Comparison of ENCODE assay signal across 12 mouse cellular contexts in genomic region chr6:140962563-140962962, GRCm38 (mm10).
DNase-seq lines count a peak whose midpoint lies in the region; ATAC-seq lines count a peak whose summit lies in the region.
"Had no signal": no experiment of that assay in that cellular context is flagged by ENCODE, and none has a peak within 500 bp of the region (broad histone marks: within the 10 kb centered on the region; RNA-seq: fewer than 3 reads in every experiment).

No protein-coding gene starts in this region.

- H3K27me3 ChIP-seq in kidney, embryonic 16.5 days (ENCODE audit: insufficient read depth, low read length) = no peaks in the 10 kb centered on the region
- H3K27me3 ChIP-seq in hindbrain, embryonic 14.5 days (ENCODE audit: control insufficient read depth, insufficient read depth, low read length) = no peaks in the 10 kb centered on the region
- no peaks in the 10 kb centered on the region for H3K27me3 ChIP-seq in neural tube, embryonic 14.5 days (ENCODE audit: control insufficient read depth, insufficient read depth, low read length)
- H3K27me3 ChIP-seq: liver, embryonic 15.5 days had no signal

- H3K4me2 ChIP-seq in kidney, embryonic 16.5 days (replicated peaks; ENCODE audit: low read depth, low read length) = no peak overlapping the region
- peak overlapping the region; percentile 33 for H3K4me2 ChIP-seq in hindbrain, embryonic 14.5 days (replicated peaks)
- no peak overlapping the region for H3K4me2 ChIP-seq in neural tube, embryonic 14.5 days (ENCODE audit: low read depth, low read length)
- H3K4me2 ChIP-seq: liver, embryonic 15.5 days had no signal

- no peak overlapping the region for H3K9ac ChIP-seq in kidney, embryonic 16.5 days (replicated peaks; ENCODE audit: low read length)
- H3K9ac ChIP-seq in hindbrain, embryonic 14.5 days = no peak overlapping the region
- H3K9ac ChIP-seq in neural tube, embryonic 14.5 days (replicated peaks; ENCODE audit: low read depth, low read length) = no peak overlapping the region
- H3K9ac ChIP-seq: liver, embryonic 15.5 days had no signal

- no peaks in the 10 kb centered on the region for H3K36me3 ChIP-seq in kidney, embryonic 16.5 days (ENCODE audit: insufficient read depth, low read length)
- no peaks in the 10 kb centered on the region for H3K36me3 ChIP-seq in hindbrain, embryonic 14.5 days (replicated peaks; ENCODE audit: control insufficient read depth, insufficient read depth)
- no peaks in the 10 kb centered on the region for H3K36me3 ChIP-seq in neural tube, embryonic 14.5 days (ENCODE audit: control insufficient read depth, insufficient read depth, low read length)
- H3K36me3 ChIP-seq: liver, embryonic 15.5 days had no signal

- DNase-seq in kidney, postnatal 14 days = peak; percentile 6
- DNase-seq in embryo, embryonic 10.5 days (ENCODE audit: low spot score) = peak; percentile 64
- peak; percentile 42 for DNase-seq in hindbrain, embryonic 14.5 days (ENCODE audit: low spot score)
- DNase-seq in frontal cortex, adult 2 months (ENCODE audit: extremely low spot score in 1 of 2, low spot score in 1 of 2) = no peak
- DNase-seq: heart, adult 11 months had no signal

- H3K4me3 ChIP-seq in kidney, embryonic 16.5 days (ENCODE audit: low read length) = no peak overlapping the region
- H3K4me3 ChIP-seq in hindbrain, embryonic 14.5 days (replicated peaks; ENCODE audit: low read length) = no peak overlapping the region
- H3K4me3 ChIP-seq in neural tube, embryonic 14.5 days (ENCODE audit: low read depth, low read length) = no peak overlapping the region
- H3K4me3 ChIP-seq: liver, embryonic 15.5 days had no signal

- H3K4me1 ChIP-seq in kidney, embryonic 16.5 days (ENCODE audit: insufficient read depth, low read length) = no peaks in the 10 kb centered on the region
- peaks cover 19% of the 10 kb centered on the region; the same call in 1 of the 2 replicates for H3K4me1 ChIP-seq in hindbrain, embryonic 14.5 days (replicated peaks; ENCODE audit: control insufficient read depth, insufficient read depth, low read length)
- H3K4me1 ChIP-seq in neural tube, embryonic 14.5 days (ENCODE audit: control insufficient read depth, insufficient read depth, low read length) = no peaks in the 10 kb centered on the region
- H3K4me1 ChIP-seq: liver, embryonic 15.5 days had no signal

- 56% methylated on average over 4 of the region's 4 CpGs for WGBS in kidney, embryonic 16.5 days
- WGBS in hindbrain, embryonic 14.5 days = 9% methylated on average over 4 of the region's 4 CpGs
- 18% methylated on average over 4 of the region's 4 CpGs for WGBS in neural tube, embryonic 14.5 days

- no peak overlapping the region for H3K27ac ChIP-seq in kidney, embryonic 16.5 days (ENCODE audit: low read length)
- H3K27ac ChIP-seq in hindbrain, embryonic 14.5 days = no peak overlapping the region
- no peak overlapping the region for H3K27ac ChIP-seq in neural tube, embryonic 14.5 days (ENCODE audit: low read depth, low read length)
- H3K27ac ChIP-seq: liver, embryonic 15.5 days; stomach, postnatal 0 days had no signal

- no peak for ATAC-seq in kidney, embryonic 16.5 days (ENCODE audit: low FRiP score, low TSS enrichment)
- ATAC-seq in hindbrain, embryonic 14.5 days (ENCODE audit: low FRiP score) = peak; percentile 72; the same call in 1 of the 2 replicates
- 0 out of 2 replicates have a peak, but pooled peaks have one; percentile 23 for ATAC-seq in neural tube, embryonic 14.5 days (ENCODE audit: low read depth)
- no peak for ATAC-seq in megakaryocyte-erythroid progenitor cell, adult 5-6 weeks (replicated peaks; ENCODE audit: low FRiP score, low TSS enrichment, poor library complexity, severe bottlenecking)
- no peak for ATAC-seq in megakaryocyte progenitor cell, adult 5-6 weeks (replicated peaks; ENCODE audit: poor library complexity)
- ATAC-seq: intestine, embryonic 16.5 days had no signal

- no peaks in the 10 kb centered on the region for H3K9me3 ChIP-seq in kidney, embryonic 16.5 days (ENCODE audit: low read length)
- no peaks in the 10 kb centered on the region for H3K9me3 ChIP-seq in hindbrain, embryonic 14.5 days (ENCODE audit: control insufficient read depth, low read length)
- no peaks in the 10 kb centered on the region for H3K9me3 ChIP-seq in neural tube, embryonic 14.5 days (ENCODE audit: control insufficient read depth, low read length)
- H3K9me3 ChIP-seq: liver, embryonic 15.5 days had no signal

Comparison
In these comparisons a context has a peak if more than half of its experiments do, and no peak if none do; other contexts are left out.
1. DNase-seq: peak in kidney, postnatal 14 days (single experiment), embryo, embryonic 10.5 days (single experiment) and hindbrain, embryonic 14.5 days (single experiment); none in frontal cortex, adult 2 months (0 of 2).
2. ATAC-seq: peak in hindbrain, embryonic 14.5 days (single experiment) and neural tube, embryonic 14.5 days (single experiment); none in kidney, embryonic 16.5 days (single experiment), megakaryocyte-erythroid progenitor cell, adult 5-6 weeks (single experiment) and megakaryocyte progenitor cell, adult 5-6 weeks (single experiment).